Mouse (Mus musculus) cerebellum, adult 2 months (tissue): ENCODE measurements at regions not wholly inside any gene's neighbourhood (a gene's known extent, or its start where the extent isn't known, plus 50 kb on each side); places are given as distances from the start of the nearest gene placed in this dataset.

Experiments
- CTCF ChIP-seq: fragments of 200-500 bp; IDR thresholded peaks from 2 replicates; pipeline ENCODE4 v1.5.1; 2011; ENCODE audit warnings: low read depth, mild to moderate bottlenecking, control low read depth, low read length, moderate library complexity, borderline replicate concordance; ENCODE audit not compliant: insufficient read depth
- POLR2A ChIP-seq: fragments of 200-500 bp; IDR thresholded peaks from 2 replicates; pipeline ENCODE4 v1.6.1; 2011; ENCODE audit warnings: low read length, control low read depth, borderline replicate concordance; ENCODE audit not compliant: insufficient read depth

- TF ChIP-seq CTCF (no peak), POLR2A (no peak)
Observed at GRCm38 (mm10) chr11:109034072-109034471, 110.1 kb downstream of the E030025P04Rik start.
